ENCODE assay signal across 20 mouse cellular contexts in genomic region chr4:134769891-134770290, GRCm38 (mm10). TPM values are rescaled to one million over a fixed set of nuclear protein-coding genes. Genes with fewer than 3 reads are reported as not detected.
DNase-seq lines count a peak whose midpoint lies in the region; ATAC-seq lines count a peak whose summit lies in the region.
"Had no signal": no experiment of that assay in that cellular context is flagged by ENCODE, and none has a peak within 500 bp of the region (broad histone marks: within the 10 kb centered on the region; RNA-seq: fewer than 3 reads in every experiment).

No protein-coding gene starts in this region.

- H3K27ac ChIP-seq in heart, embryonic 10.5 days: peak overlapping the region; percentile 5; the same call in 1 of the 2 replicates
- H3K27ac ChIP-seq in heart, embryonic 12.5 days (ENCODE audit: poor library complexity, severe bottlenecking): no peak overlapping the region
- H3K27ac ChIP-seq: embryonic facial prominence, embryonic 15.5 days; forebrain, embryonic 10.5 days; hindbrain, embryonic 10.5 days; hindbrain, embryonic 14.5 days had no signal

- no peaks in the 10 kb centered on the region for H3K36me3 ChIP-seq in heart, embryonic 10.5 days
- no peaks in the 10 kb centered on the region for H3K36me3 ChIP-seq in heart, embryonic 12.5 days
- H3K36me3 ChIP-seq: embryonic facial prominence, embryonic 15.5 days; forebrain, embryonic 10.5 days; hindbrain, embryonic 10.5 days had no signal

- peaks cover 53% of the 10 kb centered on the region for H3K4me1 ChIP-seq in heart, embryonic 10.5 days
- peaks cover 50% of the 10 kb centered on the region for H3K4me1 ChIP-seq in heart, embryonic 12.5 days (replicated peaks)

- no peak for ATAC-seq in heart, embryonic 12.5 days (ENCODE audit: insufficient number of reproducible peaks, low FRiP score)
- ATAC-seq: forebrain, embryonic 14.5 days; intestine, embryonic 16.5 days had no signal

- no peaks in the 10 kb centered on the region for H3K9me3 ChIP-seq in heart, embryonic 10.5 days
- H3K9me3 ChIP-seq in heart, embryonic 12.5 days (replicated peaks): no peaks in the 10 kb centered on the region
- H3K9me3 ChIP-seq: embryonic facial prominence, embryonic 15.5 days; forebrain, embryonic 10.5 days; hindbrain, embryonic 10.5 days had no signal

- DNase-seq in heart, embryonic 10.5 days (ENCODE audit: low spot score): no peak
- DNase-seq in cerebellum, adult 11 months: peak; percentile 75
- DNase-seq in cerebellum, adult 8-10 months: peak; percentile 78
- DNase-seq in cerebellum, postnatal 14 days: peak; percentile 78 to 85
- no peak for DNase-seq in right cerebral cortex, postnatal 36 days (ENCODE audit: low spot score in 2 of 2)
- DNase-seq in natural killer cell, adult 2 months (ENCODE audit: low spot score in 2 of 2): no peak
- DNase-seq in layer of hippocampus, adult 8-10 months (ENCODE audit: low spot score in 2 of 2): no peak
- DNase-seq: adrenal gland, postnatal 14 days; embryo, embryonic 11 days; heart, adult 18-20 months; kidney, adult 2 months had no signal

- peaks cover 17% of the 10 kb centered on the region for H3K27me3 ChIP-seq in heart, embryonic 10.5 days (ENCODE audit: insufficient read depth, poor library complexity, severe bottlenecking)
- H3K27me3 ChIP-seq in heart, embryonic 12.5 days (replicated peaks): no peaks in the 10 kb centered on the region
- H3K27me3 ChIP-seq: embryonic facial prominence, embryonic 15.5 days had no signal

- WGBS in heart, embryonic 10.5 days: 70% methylated on average over 7 of the region's 7 CpGs
- WGBS in heart, embryonic 12.5 days: 73% methylated on average over 7 of the region's 7 CpGs

- no peak overlapping the region for H3K9ac ChIP-seq in heart, embryonic 12.5 days
- H3K9ac ChIP-seq: embryonic facial prominence, embryonic 15.5 days; hindbrain, embryonic 14.5 days had no signal

- H3K4me3 ChIP-seq in heart, embryonic 10.5 days: no peak overlapping the region
- H3K4me3 ChIP-seq in heart, embryonic 12.5 days: no peak overlapping the region
- H3K4me3 ChIP-seq: embryonic facial prominence, embryonic 15.5 days; erythroblast, embryonic 14.5 days; forebrain, embryonic 10.5 days; hindbrain, embryonic 10.5 days had no signal

- no peak overlapping the region for H3K4me2 ChIP-seq in heart, embryonic 12.5 days
- H3K4me2 ChIP-seq: embryonic facial prominence, embryonic 15.5 days; heart, embryonic 11.5 days; hindbrain, embryonic 14.5 days had no signal

RNA-seq across cellular contexts. Expression of gene Ldlrap1, which starts 2.1 kb away (rescaled TPM):
- 17.6 and 17.8 TPM in 2 replicates for polyA plus RNA-seq in heart, embryonic 10.5 days (2016; fragmentation: Nextera tagmentation; extraction: Ambion mirVana)
- polyA plus RNA-seq in heart, embryonic 12.5 days (2016; fragmentation: Nextera tagmentation; extraction: Ambion mirVana): 16.5 and 17.8 TPM in 2 replicates
- 1 to 10 TPM; 1.9 to 4.8 (median 3.0) TPM for total RNA-seq in layer of hippocampus, adult 8-10 months (2022)

Comparison
In these comparisons a context has a peak if more than half of its experiments do, and no peak if none do; other contexts are left out.
1. DNase-seq: peak in cerebellum, adult 11 months (single experiment), cerebellum, adult 8-10 months (single experiment) and cerebellum, postnatal 14 days (2 of 2); none in heart, embryonic 10.5 days (single experiment), right cerebral cortex, postnatal 36 days (0 of 2), natural killer cell, adult 2 months (0 of 2) and layer of hippocampus, adult 8-10 months (0 of 2).